Comparison of ENCODE assay signal across 9 mouse cellular contexts in the genomic region with DNA sequence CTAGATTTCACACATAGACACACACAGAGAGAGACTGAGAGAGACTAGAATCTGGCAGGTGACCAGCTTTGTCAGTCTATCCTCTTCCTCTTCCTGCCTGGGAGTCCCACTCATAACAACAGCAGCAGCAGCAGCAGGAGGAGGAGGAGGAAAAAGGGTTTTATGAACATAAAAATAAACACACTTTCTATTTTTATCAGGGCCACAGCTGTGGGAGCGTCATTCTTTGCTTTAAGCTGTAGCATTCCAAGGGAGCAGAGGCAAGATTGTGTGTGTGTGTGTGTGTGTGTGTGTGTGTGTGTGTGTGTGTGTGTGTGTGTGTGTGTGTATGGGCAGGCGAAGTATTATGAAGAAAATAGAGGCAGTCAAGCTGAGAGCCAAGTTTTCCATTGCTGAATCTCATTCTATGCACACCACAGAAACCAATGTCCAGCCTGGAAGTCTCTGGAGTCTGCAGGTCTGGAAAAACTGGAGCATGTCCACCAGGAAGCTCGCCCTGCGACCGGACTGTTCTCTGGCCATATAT. TPM values are rescaled to one million over a fixed set of nuclear protein-coding genes. Genes with fewer than 3 reads are reported as not detected.
DNase-seq lines count a peak whose midpoint lies in the region; ATAC-seq and TF ChIP-seq lines count a peak whose summit lies in the region.
"Had no signal": no experiment of that assay in that cellular context is flagged by ENCODE, and none has a peak within 500 bp of the region (broad histone marks: within the 10 kb centered on the region; RNA-seq: fewer than 3 reads in every experiment).

No protein-coding gene starts in this region.

- no peaks in the 10 kb centered on the region for H3K4me1 ChIP-seq in liver, embryonic 16.5 days (ENCODE audit: control insufficient read depth, low read depth, low read length)
- peaks cover 7% of the 10 kb centered on the region for H3K4me1 ChIP-seq in heart, adult 2 months (ENCODE audit: control insufficient read depth, insufficient read depth, low read length)
- no peaks in the 10 kb centered on the region for H3K4me1 ChIP-seq in hindbrain, postnatal 0 days (ENCODE audit: insufficient read depth, low read length)
- no peaks in the 10 kb centered on the region for H3K4me1 ChIP-seq in hindbrain, embryonic 14.5 days (replicated peaks; ENCODE audit: control insufficient read depth, insufficient read depth, low read length)

- DNase-seq in liver: no peak
- peak; percentile 56 to 72 for DNase-seq in heart, adult 2 months
- peak; percentile 25 to 29 for DNase-seq in kidney, adult 8-10 months
- DNase-seq in lung, postnatal 36 days: peak; percentile 73
- no peak for DNase-seq in hindbrain, postnatal 0 days (ENCODE audit: low spot score)
- no peak for DNase-seq in hindbrain, embryonic 14.5 days (ENCODE audit: low spot score)
- no peak for DNase-seq in ovary, postnatal 10 days (ENCODE audit: low spot score)

- no peaks in the 10 kb centered on the region for H3K79me2 ChIP-seq in heart, adult 2 months (replicated peaks; ENCODE audit: control insufficient read depth, insufficient read depth, low read length)

- no peaks in the 10 kb centered on the region for H3K36me3 ChIP-seq in liver, embryonic 16.5 days (ENCODE audit: control insufficient read depth, insufficient read depth)
- peaks cover 12% of the 10 kb centered on the region; the same call in 1 of the 2 replicates for H3K36me3 ChIP-seq in heart, adult 2 months (ENCODE audit: control insufficient read depth, insufficient read depth, low read length)
- no peaks in the 10 kb centered on the region for H3K36me3 ChIP-seq in hindbrain, postnatal 0 days (ENCODE audit: insufficient read depth, low read length)
- H3K36me3 ChIP-seq in hindbrain, embryonic 14.5 days (replicated peaks; ENCODE audit: control insufficient read depth, insufficient read depth): no peaks in the 10 kb centered on the region

- H3K9me3 ChIP-seq in liver, embryonic 16.5 days (replicated peaks; ENCODE audit: control insufficient read depth, low read length): no peaks in the 10 kb centered on the region
- H3K9me3 ChIP-seq in hindbrain, postnatal 0 days (ENCODE audit: low read length): no peaks in the 10 kb centered on the region
- H3K9me3 ChIP-seq in hindbrain, embryonic 14.5 days (ENCODE audit: control insufficient read depth, low read length): no peaks in the 10 kb centered on the region

- no peak overlapping the region for H3K27ac ChIP-seq in liver, embryonic 16.5 days (ENCODE audit: low read length)
- peak overlapping the region; percentile 95 for H3K27ac ChIP-seq in heart, adult 2 months
- H3K27ac ChIP-seq in hindbrain, postnatal 0 days: no peak overlapping the region
- no peak overlapping the region for H3K27ac ChIP-seq in hindbrain, embryonic 14.5 days
- H3K27ac ChIP-seq: liver, embryonic 14.5 days had no signal

- no peak overlapping the region for H3K9ac ChIP-seq in liver, embryonic 16.5 days (ENCODE audit: low read depth, low read length)
- no peak overlapping the region for H3K9ac ChIP-seq in heart, adult 2 months (ENCODE audit: low read depth, low read length)
- no peak overlapping the region for H3K9ac ChIP-seq in hindbrain, postnatal 0 days (replicated peaks; ENCODE audit: low read length)
- H3K9ac ChIP-seq in hindbrain, embryonic 14.5 days: no peak overlapping the region
- H3K9ac ChIP-seq: liver, embryonic 14.5 days had no signal

- no peak for TF ChIP-seq POLR2A in heart, adult 2 months (IDR thresholded peaks at IDR 0.05; ENCODE audit: insufficient read depth, low read depth, low read length)

- TF ChIP-seq EP300 in heart, adult 2 months (IDR thresholded peaks at IDR 0.05; ENCODE audit: insufficient read depth, low read depth, low read length): 0 out of 2 replicates have a peak, but pooled peaks have one; percentile 6

- intact Hi-C loops in heart, adult 2 months (cut with DNase I): loop anchor here (2.0 to 10.0 kb wide), 2 partner anchors 108 to 1002 kb away; no protein-coding TSS in a partner anchor

- ATAC-seq in liver, embryonic 16.5 days (ENCODE audit: low read depth): peak; percentile 61; the same call in 1 of the 2 replicates
- ATAC-seq in hindbrain, postnatal 0 days: no peak
- no peak for ATAC-seq in hindbrain, embryonic 14.5 days (ENCODE audit: low FRiP score)

- TF ChIP-seq CTCF in heart, adult 2 months (IDR thresholded peaks at IDR 0.05): no peak
- TF ChIP-seq CTCF in hindbrain, postnatal 0 days (IDR thresholded peaks at IDR 0.05; ENCODE audit: low read depth): no peak

- WGBS in liver, embryonic 16.5 days (ENCODE audit: insufficient replicate concordance): 56% methylated on average over 5 of the region's 5 CpGs
- WGBS in heart, adult 2 months: 24% methylated on average over 4 of the region's 5 CpGs
- 69% methylated on average over 5 of the region's 5 CpGs for whole genome bisulfite sequencing in hindbrain, postnatal 0 days
- 89% methylated on average over 4 of the region's 5 CpGs for WGBS in hindbrain, embryonic 14.5 days

- no peaks in the 10 kb centered on the region for H3K27me3 ChIP-seq in liver, embryonic 16.5 days (ENCODE audit: control insufficient read depth, insufficient read depth, low read depth, low read length)
- no peaks in the 10 kb centered on the region for H3K27me3 ChIP-seq in heart, adult 2 months (ENCODE audit: control insufficient read depth, insufficient read depth, low read length)
- H3K27me3 ChIP-seq in hindbrain, postnatal 0 days (ENCODE audit: insufficient read depth, low read length): no peaks in the 10 kb centered on the region
- no peaks in the 10 kb centered on the region for H3K27me3 ChIP-seq in hindbrain, embryonic 14.5 days (ENCODE audit: control insufficient read depth, insufficient read depth, low read length)

- H3K4me3 ChIP-seq in liver, embryonic 16.5 days (ENCODE audit: low read depth, low read length): no peak overlapping the region
- H3K4me3 ChIP-seq in heart, adult 2 months: peak overlapping the region; percentile 11
- H3K4me3 ChIP-seq in hindbrain, postnatal 0 days (ENCODE audit: low read length): no peak overlapping the region
- no peak overlapping the region for H3K4me3 ChIP-seq in hindbrain, embryonic 14.5 days (replicated peaks; ENCODE audit: low read length)

- no peak overlapping the region for H3K4me2 ChIP-seq in liver, embryonic 16.5 days (ENCODE audit: low read depth, low read length)
- no peak overlapping the region for H3K4me2 ChIP-seq in hindbrain, postnatal 0 days (ENCODE audit: low read depth, low read length)
- no peak overlapping the region for H3K4me2 ChIP-seq in hindbrain, embryonic 14.5 days (replicated peaks)

RNA-seq across cellular contexts. Expression of gene 4930523C07Rik, which starts 7.1 kb away (rescaled TPM):
- 23.8 and 26.8 TPM in 2 replicates for polyA plus RNA-seq in liver, embryonic 16.5 days (2015; fragmentation: Nextera tagmentation; extraction: Ambion mirVana)
- total RNA-seq in heart, adult 2 months (2021): 10 to 100 TPM; 17.4 to 22.3 TPM
- 10.7 and 10.9 TPM in 2 replicates for polyA plus RNA-seq in heart, adult 2 months (2012; rRNA removed)
- 1.6 and 2.1 TPM in 2 replicates for total RNA-seq in hindbrain, postnatal 0 days (2014; rRNA removed)
- 2.8 and 3.6 TPM in 2 replicates for polyA plus RNA-seq in hindbrain, postnatal 0 days (2015; fragmentation: Nextera tagmentation; extraction: Ambion mirVana)
- 2.8 and 2.9 TPM in 2 replicates for polyA plus RNA-seq in hindbrain, embryonic 14.5 days (2014; fragmentation: Nextera tagmentation; extraction: Ambion mirVana)

Comparison
In these comparisons a context has a peak if more than half of its experiments do, and no peak if none do; other contexts are left out.
1. DNase-seq: peak in heart, adult 2 months (2 of 2), kidney, adult 8-10 months (2 of 2) and lung, postnatal 36 days (single experiment); none in liver (single experiment), hindbrain, postnatal 0 days (single experiment), hindbrain, embryonic 14.5 days (single experiment) and ovary, postnatal 10 days (single experiment).